11 mouse cellular contexts compared by ENCODE assay signal in genomic region chr10:117023693-117024092, GRCm38 (mm10). TPM values are rescaled to one million over a fixed set of nuclear protein-coding genes. Genes with fewer than 3 reads are reported as not detected.
A peak's percentile ranks its signal among the peaks of the same experiment; 100 is the strongest.
DNase-seq lines count a peak whose midpoint lies in the region; ATAC-seq and TF ChIP-seq lines count a peak whose summit lies in the region.
"Had no signal": no experiment of that assay in that cellular context is flagged by ENCODE, and none has a peak within 500 bp of the region (broad histone marks: within the 10 kb centered on the region; RNA-seq: fewer than 3 reads in every experiment).

No protein-coding gene starts in this region.

- H3K4me2 ChIP-seq in lung, embryonic 15.5 days, result peak overlapping the region; percentile 58
- peak overlapping the region; percentile 46 for H3K4me2 ChIP-seq in limb, embryonic 13.5 days (replicated peaks)
- H3K4me2 ChIP-seq in stomach, embryonic 14.5 days (replicated peaks; ENCODE audit: low read depth, low read length), result peak overlapping the region; percentile 19; the same call in 1 of the 2 replicates

- H3K27ac ChIP-seq in gastrocnemius, adult 2 months, result no peak overlapping the region
- no peak overlapping the region for H3K27ac ChIP-seq in lung, embryonic 15.5 days
- no peak overlapping the region for H3K27ac ChIP-seq in limb, embryonic 13.5 days
- H3K27ac ChIP-seq in stomach, embryonic 14.5 days (ENCODE audit: low read length), result no peak overlapping the region

- no peaks in the 10 kb centered on the region for H3K36me3 ChIP-seq in lung, embryonic 15.5 days
- H3K36me3 ChIP-seq in limb, embryonic 13.5 days, result no peaks in the 10 kb centered on the region
- no peaks in the 10 kb centered on the region for H3K36me3 ChIP-seq in stomach, embryonic 14.5 days (ENCODE audit: control insufficient read depth, insufficient read depth, low read length)

- no peak overlapping the region for H3K9ac ChIP-seq in lung, embryonic 15.5 days
- no peak overlapping the region for H3K9ac ChIP-seq in limb, embryonic 13.5 days
- H3K9ac ChIP-seq in stomach, embryonic 14.5 days (replicated peaks; ENCODE audit: low read depth, low read length), result no peak overlapping the region

- ATAC-seq in lung, embryonic 15.5 days (ENCODE audit: borderline replicate concordance, extremely low read depth, low FRiP score, low TSS enrichment), result no peak
- ATAC-seq in limb, embryonic 13.5 days (ENCODE audit: low FRiP score, low read depth), result no peak
- ATAC-seq in stomach, embryonic 14.5 days (ENCODE audit: insufficient number of reproducible peaks, insufficient read depth, low FRiP score, low read depth), result no peak; the same call in 1 of the 2 replicates

- peak overlapping the region; percentile 47 for H3K4me3 ChIP-seq in gastrocnemius, adult 2 months
- peak overlapping the region; percentile 22 for H3K4me3 ChIP-seq in lung, embryonic 15.5 days
- no peak overlapping the region for H3K4me3 ChIP-seq in limb, embryonic 13.5 days
- H3K4me3 ChIP-seq in stomach, embryonic 14.5 days (ENCODE audit: low read depth, low read length), result peak overlapping the region; percentile 3; the same call in 1 of the 2 replicates

- WGBS in lung, embryonic 15.5 days, result 10% methylated on average over 16 of the region's 16 CpGs
- WGBS in limb, embryonic 13.5 days, result 55% methylated on average over 16 of the region's 16 CpGs
- 32% methylated on average over 16 of the region's 16 CpGs for WGBS in stomach, embryonic 14.5 days

- no peak for DNase-seq in gastrocnemius, adult 2 months
- no peak for DNase-seq in gastrocnemius, postnatal 10 days
- DNase-seq in lung, postnatal 36 days, result no peak
- no peak for DNase-seq in layer of hippocampus, postnatal 10 days (ENCODE audit: low spot score in 2 of 2)
- no peak for DNase-seq in urinary bladder, postnatal 4 days (ENCODE audit: low spot score in 2 of 2)
- DNase-seq: kidney, adult 11 months; lung, adult 18-20 months had no signal

- peaks cover 8% of the 10 kb centered on the region for H3K4me1 ChIP-seq in lung, embryonic 15.5 days
- H3K4me1 ChIP-seq in limb, embryonic 13.5 days, result peaks cover 23% of the 10 kb centered on the region
- H3K4me1 ChIP-seq in stomach, embryonic 14.5 days (ENCODE audit: control insufficient read depth, insufficient read depth, low read length), result no peaks in the 10 kb centered on the region

- H3K9me3 ChIP-seq in lung, embryonic 15.5 days, result no peaks in the 10 kb centered on the region
- no peaks in the 10 kb centered on the region for H3K9me3 ChIP-seq in limb, embryonic 13.5 days
- H3K9me3 ChIP-seq in stomach, embryonic 14.5 days (ENCODE audit: control insufficient read depth, low read depth, low read length), result no peaks in the 10 kb centered on the region

- TF ChIP-seq CTCF in gastrocnemius, adult 2 months (IDR thresholded peaks at IDR 0.05), result no peak

- peaks cover 6% of the 10 kb centered on the region for H3K27me3 ChIP-seq in lung, embryonic 15.5 days
- peaks cover 20% of the 10 kb centered on the region for H3K27me3 ChIP-seq in limb, embryonic 13.5 days
- 0 out of 2 replicates have a peak, but pooled peaks cover 5% of the 10 kb centered on the region for H3K27me3 ChIP-seq in stomach, embryonic 14.5 days (ENCODE audit: control insufficient read depth, insufficient read depth, low read length)

- intact Hi-C loops in gastrocnemius, adult 2 months (cut with DNase I), result no loop called here

RNA-seq across cellular contexts. Expression of gene Lrrc10, which starts 21.4 kb away (rescaled TPM):
- under 1 TPM in 1 of 2 experiments, not detected in 1; 0.17 TPM for total RNA-seq in gastrocnemius, adult 2 months (2021)
- not detected for total RNA-seq in gastrocnemius, postnatal 10 days (2021)
- 0.88 and 1.2 TPM in 2 replicates for polyA plus RNA-seq in lung, embryonic 15.5 days (2015; fragmentation: Nextera tagmentation; extraction: Ambion mirVana)
- polyA plus RNA-seq in limb, embryonic 13.5 days (2015; fragmentation: Nextera tagmentation; extraction: Ambion mirVana), result not detected in 2 replicates
- not detected in 2 replicates for polyA plus RNA-seq in stomach, embryonic 14.5 days (2014; fragmentation: Nextera tagmentation; extraction: Ambion mirVana)
- under 1 TPM in 1 of 2 experiments, not detected in 1; 0.34 TPM for total RNA-seq in layer of hippocampus, postnatal 10 days (2021)
- polyA plus RNA-seq: forebrain, embryonic 11.5 days had no signal

RNA-seq across cellular contexts. Expression of gene Best3, which starts 37.6 kb away (rescaled TPM):
- 10 to 100 TPM; 17.7 to 34.1 TPM for total RNA-seq in gastrocnemius, adult 2 months (2021)
- 1 to 10 TPM; 5.6 to 7.6 TPM for total RNA-seq in gastrocnemius, postnatal 10 days (2021)
- polyA plus RNA-seq in lung, embryonic 15.5 days (2015; fragmentation: Nextera tagmentation; extraction: Ambion mirVana), result 0.14 and 0.28 TPM in 2 replicates
- 0.82 and 1.0 TPM in 2 replicates for polyA plus RNA-seq in limb, embryonic 13.5 days (2015; fragmentation: Nextera tagmentation; extraction: Ambion mirVana)
- polyA plus RNA-seq in stomach, embryonic 14.5 days (2014; fragmentation: Nextera tagmentation; extraction: Ambion mirVana), result not detected in 2 replicates
- total RNA-seq in layer of hippocampus, postnatal 10 days (2021), result 1 to 10 TPM; 1.0 to 1.2 TPM

RNA-seq across cellular contexts. Expression of gene Cct2, which starts 39.9 kb away (rescaled TPM):
- total RNA-seq in gastrocnemius, adult 2 months (2021), result 100 to 1,000 TPM; 112 to 125 TPM
- total RNA-seq in gastrocnemius, postnatal 10 days (2021), result 100 to 1,000 TPM; 172 to 175 TPM
- 235 and 246 TPM in 2 replicates for polyA plus RNA-seq in lung, embryonic 15.5 days (2015; fragmentation: Nextera tagmentation; extraction: Ambion mirVana)
- 264 and 268 TPM in 2 replicates for polyA plus RNA-seq in limb, embryonic 13.5 days (2015; fragmentation: Nextera tagmentation; extraction: Ambion mirVana)
- 227 and 238 TPM in 2 replicates for polyA plus RNA-seq in stomach, embryonic 14.5 days (2014; fragmentation: Nextera tagmentation; extraction: Ambion mirVana)
- 100 to 1,000 TPM; 241 to 255 TPM for total RNA-seq in layer of hippocampus, postnatal 10 days (2021)

RNA-seq across cellular contexts. Expression of gene Gm10271, which starts 51.3 kb away (rescaled TPM):
- total RNA-seq in gastrocnemius, adult 2 months (2021), result not detected
- not detected for total RNA-seq in gastrocnemius, postnatal 10 days (2021)
- not detected in 2 replicates for polyA plus RNA-seq in lung, embryonic 15.5 days (2015; fragmentation: Nextera tagmentation; extraction: Ambion mirVana)
- not detected in 2 replicates for polyA plus RNA-seq in limb, embryonic 13.5 days (2015; fragmentation: Nextera tagmentation; extraction: Ambion mirVana)
- polyA plus RNA-seq in stomach, embryonic 14.5 days (2014; fragmentation: Nextera tagmentation; extraction: Ambion mirVana), result not detected in 2 replicates
- not detected for total RNA-seq in layer of hippocampus, postnatal 10 days (2021)
- polyA plus RNA-seq: forebrain, embryonic 11.5 days had no signal
